2 mouse cellular contexts compared by ENCODE assay signal in the genomic region with DNA sequence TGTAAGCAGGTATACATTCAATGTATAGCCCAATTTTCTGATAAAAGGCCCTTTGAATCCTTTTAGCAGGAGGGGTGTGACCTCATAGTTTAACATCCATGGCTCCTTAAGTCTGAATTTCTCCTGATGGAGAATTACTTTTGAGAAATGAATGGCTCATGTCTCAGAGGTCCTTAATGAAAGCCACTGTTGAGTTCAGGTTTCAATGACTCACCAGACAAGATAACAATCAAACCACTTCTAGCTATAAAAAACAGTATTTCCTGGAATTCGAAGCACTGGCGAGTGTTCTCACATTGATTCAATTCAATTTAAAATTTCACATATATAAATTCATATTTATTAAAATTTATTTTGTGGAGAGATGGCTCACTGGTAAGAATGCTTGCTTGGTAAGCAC.
A peak's percentile ranks its signal among the peaks of the same experiment; 100 is the strongest.
TF ChIP-seq lines count a peak whose summit lies in the region.

No protein-coding gene starts in this region.

TF ChIP-seq in MEL, 35 proteins besides CTCF, POLR2A, EP300 and RAD21:
- TF ChIP-seq JUND (IDR thresholded peaks at IDR 0.05; ENCODE audit: low read depth, low read length), result no peak
- no peak for TF ChIP-seq MYC (IDR thresholded peaks at IDR 0.05; ENCODE audit: low read depth, low read length)
- peak; percentile 43; the same call in 1 of the 2 replicates for TF ChIP-seq GATA1 (IDR thresholded peaks at IDR 0.05; ENCODE audit: low read depth, low read length)

TF ChIP-seq in myocyte, 11 proteins besides CTCF, POLR2A, EP300 and RAD21:
- no peak for TF ChIP-seq CEBPB (IDR thresholded peaks at IDR 0.05; ENCODE audit: insufficient read depth, poor library complexity, severe bottlenecking)
- TF ChIP-seq SRF (IDR thresholded peaks at IDR 0.05; ENCODE audit: control insufficient read depth, insufficient read length, low read depth), result no peak
- TF ChIP-seq MAX (IDR thresholded peaks at IDR 0.05; ENCODE audit: low read depth), result no peak
- TF ChIP-seq REST (IDR thresholded peaks at IDR 0.05; ENCODE audit: insufficient read depth, insufficient read length), result no peak
- no peak for TF ChIP-seq POLR2AphosphoS2 (IDR thresholded peaks at IDR 0.05; ENCODE audit: insufficient read length, low read depth)
- TF ChIP-seq MYOG (IDR thresholded peaks at IDR 0.05; ENCODE audit: control insufficient read depth in 1 of 3, insufficient read depth in 1 of 3, insufficient read length in 2 of 3, low read depth in 2 of 3), result no peak
- TF ChIP-seq MYOD1 (IDR thresholded peaks at IDR 0.05; ENCODE audit: control insufficient read depth in 1 of 3, insufficient read length in 2 of 3, low read depth in 2 of 3), result no peak
- TF ChIP-seq TCF3 (IDR thresholded peaks at IDR 0.05; ENCODE audit: insufficient read length, low read depth), result no peak
- no peak for TF ChIP-seq USF1 (IDR thresholded peaks at IDR 0.05; ENCODE audit: low read depth)
- TF ChIP-seq TCF12 (IDR thresholded peaks at IDR 0.05; ENCODE audit: insufficient read depth, poor library complexity, severe bottlenecking), result no peak
- no peak for TF ChIP-seq E2F4 (IDR thresholded peaks at IDR 0.05; ENCODE audit: insufficient read depth)
